Mouse (Mus musculus): Measurements from ENCODE around the gene March1. TPM values are rescaled to one million over a fixed set of nuclear protein-coding genes. Genes with fewer than 3 reads are reported as not detected.

March1 gene
- polyA plus RNA-seq (2014; fragmentation: Illumina TruSeq; extraction: RNeasy Lipid Tissue Mini Kit (QIAGEN cat#74804); ENCODE audit: low read depth, low replicate concordance) = 0.64 TPM

DNA sequence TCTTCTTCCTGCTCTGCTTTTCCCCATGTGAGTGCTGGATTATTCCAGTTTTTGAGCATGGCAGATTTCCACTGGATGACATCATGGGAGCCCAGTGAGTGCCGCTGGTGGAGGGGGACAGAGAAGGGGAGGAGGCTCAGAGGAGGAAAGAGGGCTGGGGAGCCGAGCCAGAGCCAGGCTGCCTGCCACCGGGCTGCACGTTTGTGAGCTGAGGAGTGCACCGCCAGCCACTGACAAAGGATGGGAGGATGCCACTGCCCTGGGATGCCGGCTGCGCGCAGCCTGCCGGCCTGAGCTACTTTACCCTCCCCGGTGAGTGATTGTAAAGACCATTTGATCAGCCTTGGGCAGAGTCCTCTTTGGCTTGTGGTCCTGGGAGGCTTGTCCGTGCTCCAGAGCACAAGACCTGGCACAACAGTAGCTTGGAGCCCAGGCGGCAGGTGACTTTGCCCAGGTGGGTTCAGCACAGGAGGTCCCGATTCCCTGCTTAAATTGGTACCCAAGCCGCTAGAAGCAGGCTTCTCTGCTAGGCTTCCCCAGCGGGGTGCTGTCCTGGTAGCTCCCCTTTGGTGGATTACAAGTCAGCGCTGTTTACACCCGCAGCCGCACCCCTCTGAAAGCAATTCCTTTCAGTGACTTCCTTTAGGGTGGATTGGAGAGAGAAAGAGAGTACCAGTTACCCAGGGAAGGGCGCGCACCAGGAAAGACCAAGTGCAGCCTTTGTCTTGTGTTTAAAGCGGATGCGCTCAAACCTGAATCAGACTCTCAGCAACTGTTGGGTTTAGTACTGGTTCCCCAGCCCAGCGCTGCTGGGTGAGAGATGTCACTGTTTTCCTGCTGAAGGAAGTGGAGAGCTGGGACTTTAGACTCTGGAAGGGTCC is at the start of gene March1:
TSS of gene March1 (plus strand) at position 30 of the 881 bp plus-strand sequence.

DNA sequence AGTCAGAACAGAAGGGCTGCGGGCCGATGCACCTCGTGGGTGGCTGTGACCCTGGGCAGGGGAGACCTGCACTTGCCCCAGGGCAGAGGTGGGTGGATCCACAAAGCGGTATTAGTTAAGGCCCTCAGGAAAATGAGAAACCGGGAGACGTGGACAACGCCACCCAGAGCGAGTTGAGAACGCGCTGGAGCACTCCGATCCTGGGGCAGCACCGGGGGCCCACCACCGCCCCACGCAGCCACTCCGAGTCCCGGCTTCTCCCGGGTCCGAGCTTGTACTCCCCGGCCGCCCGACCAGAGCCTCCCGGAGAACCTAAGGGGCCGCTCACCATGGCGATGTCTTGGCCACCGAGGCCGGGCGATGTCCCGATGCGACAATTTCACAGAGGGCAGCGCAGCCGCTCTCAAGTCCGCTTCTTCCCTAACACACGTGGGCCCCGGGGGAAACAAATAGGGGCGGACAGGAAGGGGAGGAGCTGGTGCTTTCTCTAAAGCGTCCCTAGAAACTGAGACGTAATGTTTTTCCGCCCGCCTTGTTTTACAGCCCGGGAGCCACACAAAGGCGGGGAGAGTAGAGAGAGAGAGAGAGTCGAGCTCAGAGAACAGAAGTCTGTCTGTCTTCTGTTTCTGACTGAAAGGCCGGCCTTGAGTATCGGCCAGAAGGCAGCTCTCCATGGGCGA is 868.5 kb downstream of the March1 start, which contains the start of gene Tma16:
TSS of gene Tma16 (minus strand) at position 447 of the 680 bp plus-strand sequence.

DNA sequence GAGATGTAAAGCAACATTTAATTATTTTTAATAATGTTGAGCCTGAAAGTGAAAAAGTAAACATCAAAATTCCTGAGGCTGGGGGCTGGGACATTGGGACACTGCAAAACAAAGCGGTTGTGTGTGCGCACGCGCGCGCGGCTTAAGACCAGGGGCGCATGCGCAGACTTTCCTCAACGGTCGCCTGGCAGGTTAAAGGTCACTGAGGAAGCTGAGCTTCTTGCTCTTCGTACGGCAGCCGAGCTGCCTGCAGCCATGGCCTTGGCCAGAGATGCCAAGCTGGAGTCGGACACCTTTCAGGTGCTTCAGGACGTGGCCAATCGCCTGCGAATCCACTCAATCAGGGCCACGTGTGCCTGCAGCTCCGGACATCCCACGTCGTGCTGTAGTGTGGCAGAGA is 893.8 kb downstream of the March1 start, which contains the start of gene Tktl2:
TSS of gene Tktl2 (plus strand) at position 220 of the 400 bp plus-strand sequence.

Data from testis, adult 10 weeks (tissue).